Mouse (Mus musculus): ENCODE measurements at regions not wholly inside any gene's neighbourhood (a gene's known extent, or its start where the extent isn't known, plus 50 kb on each side); places are given as distances from the start of the nearest gene placed in this dataset.

- H3K4me2 ChIP-seq (ENCODE audit: low read depth, low read length), result no peak overlapping the region
- H3K4me1 ChIP-seq (ENCODE audit: control insufficient read depth, insufficient read depth, low read length), result no peaks in the 10 kb centered on the region
- H3K9me3 ChIP-seq (replicated peaks; ENCODE audit: control insufficient read depth, low read length), result no peaks in the 10 kb centered on the region
- H3K27me3 ChIP-seq (ENCODE audit: control insufficient read depth, insufficient read depth, low read length), result no peaks in the 10 kb centered on the region
- no peak for ATAC-seq (ENCODE audit: insufficient read depth, low FRiP score)
- 65% methylated on average over 5 of the region's 5 CpGs for WGBS
- H3K36me3 ChIP-seq (ENCODE audit: control insufficient read depth, insufficient read depth, low read length), result no peaks in the 10 kb centered on the region
- no peak overlapping the region for H3K27ac ChIP-seq (ENCODE audit: low read length)
- H3K9ac ChIP-seq (ENCODE audit: low read length), result no peak overlapping the region
- no peak overlapping the region for H3K4me3 ChIP-seq (replicated peaks; ENCODE audit: low read length)
Observed at GRCm38 (mm10) chr13:6802243-6803157, 153.9 kb upstream of the Pfkp start.

GRCm38 (mm10) chr13:6767936-6768588 is 119.5 kb upstream of the Pfkp start:
- no peaks in the 10 kb centered on the region for H3K27me3 ChIP-seq (ENCODE audit: control insufficient read depth, insufficient read depth, low read length)
- no peak overlapping the region for H3K4me2 ChIP-seq (ENCODE audit: low read depth, low read length)
- WGBS, result 67% methylated on average over 6 of the region's 6 CpGs
- H3K27ac ChIP-seq (ENCODE audit: low read length), result no peak overlapping the region
- no peak overlapping the region for H3K4me3 ChIP-seq (replicated peaks; ENCODE audit: low read length)
- H3K36me3 ChIP-seq (ENCODE audit: control insufficient read depth, insufficient read depth, low read length), result no peaks in the 10 kb centered on the region
- H3K9ac ChIP-seq (ENCODE audit: low read length), result no peak overlapping the region
- no peaks in the 10 kb centered on the region for H3K4me1 ChIP-seq (ENCODE audit: control insufficient read depth, insufficient read depth, low read length)
- H3K9me3 ChIP-seq (replicated peaks; ENCODE audit: control insufficient read depth, low read length), result no peaks in the 10 kb centered on the region
- no peak for ATAC-seq (ENCODE audit: insufficient read depth, low FRiP score)

- no peak for ATAC-seq (ENCODE audit: insufficient read depth, low FRiP score)
- Histone ChIP-seq H3K27ac (ENCODE audit: low read length) (no peak overlapping the region), H3K9ac (ENCODE audit: low read length) (no peak overlapping the region), H3K4me1 (ENCODE audit: control insufficient read depth, insufficient read depth, low read length) (no peaks in the 10 kb centered on the region), H3K27me3 (ENCODE audit: control insufficient read depth, insufficient read depth, low read length) (no peaks in the 10 kb centered on the region), H3K36me3 (ENCODE audit: control insufficient read depth, insufficient read depth, low read length) (no peaks in the 10 kb centered on the region), H3K9me3 (replicated peaks; ENCODE audit: control insufficient read depth, low read length) (no peaks in the 10 kb centered on the region), H3K4me2 (ENCODE audit: low read depth, low read length) (no peak overlapping the region), H3K4me3 (replicated peaks; ENCODE audit: low read length) (no peak overlapping the region)
- 80% methylated on average over 1 of the region's 1 CpGs for WGBS
Observed at GRCm38 (mm10) chr13:6757151-6757550, 108.6 kb upstream of the Pfkp start.

GRCm38 (mm10) chr13:6751599-6751998 is 103.0 kb upstream of the Pfkp start:
- WGBS, result 83% methylated on average over 5 of the region's 5 CpGs
- Histone ChIP-seq H3K4me3 (replicated peaks; ENCODE audit: low read length) (no peak overlapping the region), H3K27ac (ENCODE audit: low read length) (no peak overlapping the region), H3K27me3 (ENCODE audit: control insufficient read depth, insufficient read depth, low read length) (no peaks in the 10 kb centered on the region), H3K9me3 (replicated peaks; ENCODE audit: control insufficient read depth, low read length) (no peaks in the 10 kb centered on the region), H3K9ac (ENCODE audit: low read length) (no peak overlapping the region), H3K4me1 (ENCODE audit: control insufficient read depth, insufficient read depth, low read length) (no peaks in the 10 kb centered on the region), H3K4me2 (ENCODE audit: low read depth, low read length) (no peak overlapping the region), H3K36me3 (ENCODE audit: control insufficient read depth, insufficient read depth, low read length) (no peaks in the 10 kb centered on the region)
- no peak for ATAC-seq (ENCODE audit: insufficient read depth, low FRiP score)

GRCm38 (mm10) chr13:6751149-6751548 is 102.6 kb upstream of the Pfkp start:
- H3K27ac ChIP-seq (ENCODE audit: low read length), result no peak overlapping the region
- 30% methylated on average over 1 of the region's 1 CpGs for whole genome bisulfite sequencing

GRCm38 (mm10) chr13:6741916-6742315 is 93.3 kb upstream of the Pfkp start:
- Histone ChIP-seq H3K36me3 (ENCODE audit: control insufficient read depth, insufficient read depth, low read length) (no peaks in the 10 kb centered on the region), H3K9ac (ENCODE audit: low read length) (no peak overlapping the region), H3K4me3 (replicated peaks; ENCODE audit: low read length) (no peak overlapping the region), H3K9me3 (replicated peaks; ENCODE audit: control insufficient read depth, low read length) (no peaks in the 10 kb centered on the region), H3K4me2 (ENCODE audit: low read depth, low read length) (no peak overlapping the region), H3K4me1 (ENCODE audit: control insufficient read depth, insufficient read depth, low read length) (no peaks in the 10 kb centered on the region), H3K27me3 (ENCODE audit: control insufficient read depth, insufficient read depth, low read length) (no peaks in the 10 kb centered on the region), H3K27ac (ENCODE audit: low read length) (no peak overlapping the region)
- ATAC-seq (ENCODE audit: insufficient read depth, low FRiP score), result no peak
- WGBS, result 80% methylated on average over 4 of the region's 4 CpGs

More at GRCm38 (mm10) chr13:6751149-6751548, 102.6 kb upstream of the Pfkp start:
- no peak overlapping the region for H3K4me2 ChIP-seq (ENCODE audit: low read depth, low read length)
- ATAC-seq (ENCODE audit: insufficient read depth, low FRiP score), result no peak
- H3K9ac ChIP-seq (ENCODE audit: low read length), result no peak overlapping the region
- H3K4me3 ChIP-seq (replicated peaks; ENCODE audit: low read length), result no peak overlapping the region
- H3K36me3 ChIP-seq (ENCODE audit: control insufficient read depth, insufficient read depth, low read length), result no peaks in the 10 kb centered on the region
- no peaks in the 10 kb centered on the region for H3K27me3 ChIP-seq (ENCODE audit: control insufficient read depth, insufficient read depth, low read length)
- no peaks in the 10 kb centered on the region for H3K9me3 ChIP-seq (replicated peaks; ENCODE audit: control insufficient read depth, low read length)
- no peaks in the 10 kb centered on the region for H3K4me1 ChIP-seq (ENCODE audit: control insufficient read depth, insufficient read depth, low read length)

GRCm38 (mm10) chr13:6736984-6737566 is 88.5 kb upstream of the Pfkp start:
- Histone ChIP-seq H3K4me3 (replicated peaks; ENCODE audit: low read length) (no peak overlapping the region), H3K27me3 (ENCODE audit: control insufficient read depth, insufficient read depth, low read length) (no peaks in the 10 kb centered on the region), H3K27ac (ENCODE audit: low read length) (no peak overlapping the region), H3K9ac (ENCODE audit: low read length) (no peak overlapping the region), H3K36me3 (ENCODE audit: control insufficient read depth, insufficient read depth, low read length) (no peaks in the 10 kb centered on the region), H3K4me2 (ENCODE audit: low read depth, low read length) (no peak overlapping the region), H3K4me1 (ENCODE audit: control insufficient read depth, insufficient read depth, low read length) (no peaks in the 10 kb centered on the region), H3K9me3 (replicated peaks; ENCODE audit: control insufficient read depth, low read length) (no peaks in the 10 kb centered on the region)
- WGBS, result 61% methylated on average over 6 of the region's 6 CpGs
- ATAC-seq (ENCODE audit: insufficient read depth, low FRiP score), result no peak
